Mouse (Mus musculus) intestine, embryonic 14.5 days (tissue): Measurements from ENCODE around the gene Ltb4r1. TPM values are rescaled to one million over a fixed set of nuclear protein-coding genes. Genes with fewer than 3 reads are reported as not detected.

Experiments used
- ATAC-seq: fragments of 200-750 bp; cut with Nextera tagmentation; replicated peaks from 2 replicates; pipeline ENCODE4 v1.8.0; 2017; ENCODE audit warnings: low read depth, moderate number of reproducible peaks, moderate TSS enrichment, moderate library complexity; ENCODE audit not compliant: low FRiP score, low TSS enrichment
- DNase-seq: peaks from one replicate; pipeline ENCODE4 v3.0.0-alpha.2; 2018; ENCODE audit warnings: low spot score
- H3K27ac ChIP-seq: fragments of 300-500 bp; sonication (generic); 2 replicates; pipeline ENCODE4 v1.5.1; 2014; ENCODE audit warnings: low read depth, mild to moderate bottlenecking, control low read depth
- H3K27me3 ChIP-seq: fragments of 300-500 bp; sonication (generic); replicated peaks from 2 replicates; pipeline ENCODE4 v1.6.1; 2014; ENCODE audit warnings: low read length, control low read depth; ENCODE audit not compliant: control insufficient read depth, insufficient read depth
- H3K36me3 ChIP-seq: fragments of 300-500 bp; sonication (generic); 2 replicates; pipeline ENCODE4 v1.6.1; 2014; ENCODE audit warnings: low read length, control low read depth; ENCODE audit not compliant: control insufficient read depth, insufficient read depth
- H3K4me1 ChIP-seq: fragments of 300-500 bp; sonication (generic); replicated peaks from 2 replicates; pipeline ENCODE4 v1.6.1; 2014; ENCODE audit warnings: low read length, control low read depth, mixed read lengths; ENCODE audit not compliant: control insufficient read depth, insufficient read depth
- H3K4me2 ChIP-seq: fragments of 300-500 bp; sonication (generic); 2 replicates; pipeline ENCODE4 v1.6.1; 2014; ENCODE audit warnings: low read length
- H3K4me3 ChIP-seq: fragments of 300-500 bp; sonication (generic); 2 replicates; pipeline ENCODE4 v1.5.1; 2014; ENCODE audit warnings: low read depth, low read length, control low read depth, mixed read lengths
- H3K9ac ChIP-seq: fragments of 300-500 bp; sonication (generic); 2 replicates; pipeline ENCODE4 v1.6.1; 2014; ENCODE audit warnings: mild to moderate bottlenecking, low read length
- H3K9me3 ChIP-seq: fragments of 300-500 bp; sonication (generic); 2 replicates; pipeline ENCODE4 v1.6.1; 2016; ENCODE audit warnings: low read length, control low read depth; ENCODE audit not compliant: control insufficient read depth
- WGBS: fragments of 180-500 bp; shearing (Covaris S2); extraction: QIAGEN DNeasy Blood & Tissue Kit; methylation state at CpG from one replicate; pipeline ENCODE4 v1.1.7; 2014; 5-methylcytosine and 5-hydroxymethylcytosine counted together
- polyA plus RNA-seq: library from polyadenylated mRNA; unstranded; fragments of >200 nt; fragmentation: Nextera tagmentation; extraction: Ambion mirVana; gene quantifications from 2 replicates; pipeline ENCODE4 v1.2.1, GENCODE M21; 2014

The Ltb4r1 gene
- polyA plus RNA-seq, 1 experiment from 2014 or later: 0.38 TPM

GRCm38 (mm10) chr14:55723433-55723832 is 42.3 kb upstream of the Ltb4r1 start:
- 95% methylated on average over 7 of the region's 7 CpGs for WGBS

GRCm38 (mm10) chr14:55724411-55724871 is 41.3 kb upstream of the Ltb4r1 start:
- no peak for ATAC-seq
- H3K4me2 ChIP-seq: no peak overlapping the region
- H3K9me3 ChIP-seq: no peaks in the 10 kb centered on the region
- no peak overlapping the region for H3K27ac ChIP-seq
- no peak overlapping the region for H3K9ac ChIP-seq
- no peaks in the 10 kb centered on the region for H3K27me3 ChIP-seq
- no peak overlapping the region for H3K4me3 ChIP-seq
- H3K36me3 ChIP-seq: peaks cover 1% of the 10 kb centered on the region; the same call in 1 of the 2 replicates
- 58% methylated on average over 8 of the region's 8 CpGs for WGBS
- no peak for DNase-seq
- H3K4me1 ChIP-seq: peaks cover 3% of the 10 kb centered on the region; the same call in 1 of the 2 replicates

More at GRCm38 (mm10) chr14:55723433-55723832, 42.3 kb upstream of the Ltb4r1 start:
- peaks cover 11% of the 10 kb centered on the region for H3K36me3 ChIP-seq
- no peak overlapping the region for H3K27ac ChIP-seq
- H3K4me3 ChIP-seq: no peak overlapping the region
- H3K9ac ChIP-seq: no peak overlapping the region
- H3K9me3 ChIP-seq: no peaks in the 10 kb centered on the region
- ATAC-seq: no peak
- peaks cover 3% of the 10 kb centered on the region; the same call in 1 of the 2 replicates for H3K4me1 ChIP-seq
- H3K27me3 ChIP-seq: no peaks in the 10 kb centered on the region
- DNase-seq: no peak
- H3K4me2 ChIP-seq: no peak overlapping the region

- Histone ChIP-seq H3K27me3 (no peaks in the 10 kb centered on the region), H3K9me3 (no peaks in the 10 kb centered on the region), H3K27ac (no peak overlapping the region), H3K36me3 (no peaks in the 10 kb centered on the region), H3K9ac (no peak overlapping the region), H3K4me2 (no peak overlapping the region), H3K4me1 (peaks cover 3% of the 10 kb centered on the region; the same call in 1 of the 2 replicates), H3K4me3 (no peak overlapping the region)
- no peak for ATAC-seq
- no peak for DNase-seq
Observed at GRCm38 (mm10) chr14:55726261-55726660, 39.5 kb upstream of the Ltb4r1 start.

- H3K27ac ChIP-seq: no peak overlapping the region
- whole genome bisulfite sequencing: 61% methylated on average over 8 of the region's 8 CpGs
Observed at GRCm38 (mm10) chr14:55727889-55728685, 37.7 kb upstream of the Ltb4r1 start.

GRCm38 (mm10) chr14:55730116-55730515 is 35.6 kb upstream of the Ltb4r1 start:
- Histone ChIP-seq H3K4me3 (no peak overlapping the region), H3K9ac (no peak overlapping the region), H3K4me2 (no peak overlapping the region), H3K36me3 (no peaks in the 10 kb centered on the region), H3K27ac (no peak overlapping the region), H3K9me3 (no peaks in the 10 kb centered on the region), H3K4me1 (no peaks in the 10 kb centered on the region), H3K27me3 (no peaks in the 10 kb centered on the region)
- 83% methylated on average over 7 of the region's 7 CpGs for WGBS
- ATAC-seq (no peak), DNase-seq (no peak)

More at GRCm38 (mm10) chr14:55727889-55728685, 37.7 kb upstream of the Ltb4r1 start:
- Histone ChIP-seq H3K4me1 (no peaks in the 10 kb centered on the region), H3K4me3 (no peak overlapping the region), H3K4me2 (no peak overlapping the region), H3K27me3 (no peaks in the 10 kb centered on the region), H3K36me3 (no peaks in the 10 kb centered on the region), H3K9ac (no peak overlapping the region), H3K9me3 (no peaks in the 10 kb centered on the region)
- ATAC-seq: no peak
- DNase-seq: no peak

GRCm38 (mm10) chr14:55730531-55731032 is 35.2 kb upstream of the Ltb4r1 start:
- Histone ChIP-seq H3K27ac (no peak overlapping the region), H3K4me1 (no peaks in the 10 kb centered on the region), H3K9ac (no peak overlapping the region), H3K4me2 (no peak overlapping the region), H3K36me3 (no peaks in the 10 kb centered on the region), H3K4me3 (no peak overlapping the region), H3K27me3 (no peaks in the 10 kb centered on the region), H3K9me3 (no peaks in the 10 kb centered on the region)
- WGBS: 83% methylated on average over 7 of the region's 7 CpGs
- DNase-seq (no peak), ATAC-seq (no peak)

GRCm38 (mm10) chr14:55733889-55734288 is 31.9 kb upstream of the Ltb4r1 start:
- Histone ChIP-seq H3K36me3 (peaks cover 9% of the 10 kb centered on the region), H3K4me1 (peaks cover 4% of the 10 kb centered on the region; the same call in 1 of the 2 replicates), H3K9me3 (no peaks in the 10 kb centered on the region), H3K4me2 (no peak overlapping the region), H3K4me3 (no peak overlapping the region), H3K27ac (no peak overlapping the region), H3K27me3 (no peaks in the 10 kb centered on the region), H3K9ac (no peak overlapping the region)
- 66% methylated on average over 10 of the region's 10 CpGs for WGBS
- DNase-seq (no peak), ATAC-seq (no peak)

- H3K4me1 ChIP-seq: peaks cover 4% of the 10 kb centered on the region; the same call in 1 of the 2 replicates
- 60% methylated on average over 7 of the region's 7 CpGs for WGBS
Observed at GRCm38 (mm10) chr14:55734869-55735268, 30.9 kb upstream of the Ltb4r1 start.

More at GRCm38 (mm10) chr14:55734869-55735268, 30.9 kb upstream of the Ltb4r1 start:
- Histone ChIP-seq H3K27me3 (no peaks in the 10 kb centered on the region), H3K4me2 (0 out of 2 replicates have a peak overlapping the region, but pooled peaks have one; percentile 20), H3K9ac (no peak overlapping the region), H3K27ac (no peak overlapping the region; the same call in 1 of the 2 replicates), H3K36me3 (peaks cover 19% of the 10 kb centered on the region), H3K4me3 (no peak overlapping the region), H3K9me3 (no peaks in the 10 kb centered on the region)
- DNase-seq (no peak), ATAC-seq (no peak)
